Mouse (Mus musculus) liver, adult 2 months (tissue): ENCODE data around the gene Slc16a3. TPM values are rescaled to one million over a fixed set of nuclear protein-coding genes. Genes with fewer than 3 reads are reported as not detected.

Source experiments
- DNase-seq: peaks from one replicate; pipeline ENCODE4 v3.0.0-alpha.2; 2011; ENCODE audit warnings: low read depth, low spot score; ENCODE audit errors: extremely low read depth
- H3K27ac ChIP-seq: fragments of 200-500 bp; replicated peaks from 2 replicates; pipeline ENCODE4 v1.5.1; 2012; ENCODE audit warnings: low read depth, mild to moderate bottlenecking, control low read depth, inconsistent platforms, low read length; ENCODE audit not compliant: insufficient read depth
- H3K27me3 ChIP-seq: fragments of 200-500 bp; 2 replicates; pipeline ENCODE4 v1.6.1; 2012; ENCODE audit warnings: mild to moderate bottlenecking, moderate library complexity, low read length, inconsistent platforms; ENCODE audit not compliant: control insufficient read depth, insufficient read depth
- H3K36me3 ChIP-seq: fragments of 200-500 bp; 2 replicates; pipeline ENCODE4 v1.6.1; 2012; ENCODE audit warnings: low read length, inconsistent platforms; ENCODE audit not compliant: control insufficient read depth, insufficient read depth
- H3K4me1 ChIP-seq: fragments of 200-500 bp; 2 replicates; pipeline ENCODE4 v1.6.1; 2011; ENCODE audit warnings: low read length; ENCODE audit not compliant: control insufficient read depth, insufficient read depth
- H3K4me3 ChIP-seq: fragments of 200-500 bp; 2 replicates; pipeline ENCODE4 v1.5.1; 2011; ENCODE audit warnings: low read depth, mild to moderate bottlenecking, control low read depth, low read length, moderate library complexity; ENCODE audit not compliant: insufficient read depth
- H3K79me2 ChIP-seq: fragments of 200-500 bp; 2 replicates; pipeline ENCODE4 v1.6.1; 2012; ENCODE audit warnings: inconsistent platforms, mild to moderate bottlenecking, low read length, moderate library complexity; ENCODE audit not compliant: control insufficient read depth, insufficient read depth
- H3K9ac ChIP-seq: fragments of 200-500 bp; 2 replicates; pipeline ENCODE4 v1.6.1; 2012; ENCODE audit warnings: low read depth, mild to moderate bottlenecking, control low read depth, inconsistent platforms, low read length
- CTCF ChIP-seq: fragments of 200-500 bp; IDR thresholded peaks from 2 replicates; pipeline ENCODE4 v1.5.1; 2011; ENCODE audit warnings: low read depth, low read length, control low read depth
- POLR2A ChIP-seq: fragments of 200-500 bp; IDR thresholded peaks from 2 replicates; pipeline ENCODE4 v1.6.1; 2011; ENCODE audit warnings: low read length, control low read depth; ENCODE audit not compliant: insufficient read depth; ENCODE audit errors: extremely low read depth
- WGBS: fragments of 180-500 bp; shearing (Covaris S2); methylation state at CpG from one replicate; pipeline ENCODE4 v1.1.7; 2018; 5-methylcytosine and 5-hydroxymethylcytosine counted together
- polyA plus RNA-seq: library from polyadenylated mRNA; depleted of rRNA; stranded (reverse); fragments of >200 nt; gene quantifications from 2 replicates; pipeline ENCODE4 v1.2.3, GENCODE M21; 2012
- total RNA-seq: library from RNA; depleted of rRNA; stranded (reverse); fragments of >200 nt; gene quantifications from 2 replicates; pipeline ENCODE4 v1.2.3, GENCODE M21; 2014

Gene Slc16a3
- total and polyA plus RNA-seq, 2 experiments = 0.28 to 0.51 TPM

- 89% methylated on average over 6 of the region's 6 CpGs for WGBS
- H3K27ac ChIP-seq = no peak overlapping the region
- H3K9ac ChIP-seq = no peak overlapping the region
- TF ChIP-seq POLR2A (no peak), CTCF (no peak)
- no peaks in the 10 kb centered on the region for H3K27me3 ChIP-seq
- H3K4me3 ChIP-seq = no peak overlapping the region
- no peak for DNase-seq
- H3K4me1 ChIP-seq = no peaks in the 10 kb centered on the region
- no peaks in the 10 kb centered on the region for H3K79me2 ChIP-seq
- H3K36me3 ChIP-seq = no peaks in the 10 kb centered on the region
These were observed 7.3 kb upstream of the Slc16a3 start for GRCm38 (mm10) chr11:120940959-120941358.

GRCm38 (mm10) chr11:120945266-120945665 lies 3.0 kb upstream of the Slc16a3 start:
- no peak for TF ChIP-seq POLR2A
- no peak for TF ChIP-seq CTCF
- no peaks in the 10 kb centered on the region for H3K36me3 ChIP-seq
- H3K79me2 ChIP-seq = no peaks in the 10 kb centered on the region
- WGBS = 82% methylated on average over 7 of the region's 7 CpGs
- H3K4me1 ChIP-seq = no peaks in the 10 kb centered on the region
- DNase-seq = no peak
- H3K27me3 ChIP-seq = peaks cover 6% of the 10 kb centered on the region
- H3K4me3 ChIP-seq = no peak overlapping the region
- no peak overlapping the region for H3K9ac ChIP-seq
- no peak overlapping the region for H3K27ac ChIP-seq

GRCm38 (mm10) chr11:120945926-120946325 lies 2.4 kb upstream of the Slc16a3 start:
- Histone ChIP-seq H3K27me3 (peaks cover 6% of the 10 kb centered on the region), H3K4me1 (no peaks in the 10 kb centered on the region), H3K4me3 (no peak overlapping the region), H3K27ac (no peak overlapping the region), H3K36me3 (no peaks in the 10 kb centered on the region), H3K9ac (no peak overlapping the region), H3K79me2 (no peaks in the 10 kb centered on the region)
- 67% methylated on average over 5 of the region's 5 CpGs for WGBS
- no peak for TF ChIP-seq POLR2A
- DNase-seq = no peak

GRCm38 (mm10) chr11:120948861-120949851 lies 876 bp downstream of the Slc16a3 start:
- WGBS = 7% methylated on average over 75 of the region's 75 CpGs
- H3K9ac ChIP-seq = peak overlapping the region; percentile 38
- no peaks in the 10 kb centered on the region for H3K79me2 ChIP-seq
- H3K27ac ChIP-seq = no peak overlapping the region
- H3K4me3 ChIP-seq = peak overlapping the region; percentile 26; the same call in 1 of the 2 replicates
- no peak for DNase-seq
- H3K36me3 ChIP-seq = no peaks in the 10 kb centered on the region
- H3K27me3 ChIP-seq = peaks cover 6% of the 10 kb centered on the region
- TF ChIP-seq POLR2A = no peak
- no peak for TF ChIP-seq CTCF
- H3K4me1 ChIP-seq = no peaks in the 10 kb centered on the region

- no peak overlapping the region for H3K27ac ChIP-seq
- H3K9ac ChIP-seq = no peak overlapping the region
- H3K4me1 ChIP-seq = no peaks in the 10 kb centered on the region
- WGBS = 48% methylated on average over 10 of the region's 10 CpGs
- no peaks in the 10 kb centered on the region for H3K79me2 ChIP-seq
- H3K27me3 ChIP-seq = peaks cover 6% of the 10 kb centered on the region
- TF ChIP-seq POLR2A (no peak), CTCF (no peak)
- H3K36me3 ChIP-seq = no peaks in the 10 kb centered on the region
- no peak for DNase-seq
- H3K4me3 ChIP-seq = no peak overlapping the region
These were observed 1.6 kb downstream of the Slc16a3 start for GRCm38 (mm10) chr11:120949863-120950262.
